Mouse (Mus musculus): ENCODE results near the gene Rapsn.

DNA sequence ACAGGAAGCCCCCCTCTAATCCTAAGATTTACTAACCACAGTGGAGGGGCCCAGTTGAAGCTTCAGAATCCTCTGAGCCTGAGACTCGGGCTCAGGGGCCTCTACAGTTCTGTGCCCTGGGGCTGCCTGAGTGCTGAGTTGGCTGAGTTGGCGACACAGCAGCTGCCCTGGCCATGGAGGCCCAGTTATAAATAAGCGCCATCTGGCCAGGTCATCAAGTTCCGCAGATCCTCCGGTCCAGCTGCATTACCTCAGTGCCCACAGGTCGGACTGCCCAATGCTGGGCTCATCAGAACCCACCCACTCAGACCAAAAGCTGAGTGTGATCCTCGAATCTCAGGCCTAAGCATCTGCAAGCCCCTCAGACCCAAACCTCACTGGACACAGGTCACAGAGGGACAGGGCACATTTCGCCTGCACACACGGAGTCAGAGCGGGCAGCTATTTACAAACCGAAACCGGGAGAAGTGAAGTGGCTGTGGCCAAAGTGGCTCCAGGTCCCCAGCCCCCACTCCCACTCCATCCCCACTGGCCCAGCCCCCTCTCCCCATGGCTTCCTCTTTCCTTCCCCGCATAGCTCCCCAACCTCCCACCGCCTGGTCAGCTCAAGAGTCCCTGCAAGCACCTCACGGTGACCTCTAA is 48.9 kb downstream of the Rapsn start:
- TF ChIP-seq HCFC1 (IDR thresholded peaks at IDR 0.05; ENCODE audit: borderline replicate concordance, insufficient read depth, low read length) (no peak), ZC3H11A (IDR thresholded peaks at IDR 0.05; ENCODE audit: borderline replicate concordance, low read depth, low read length) (no peak), CHD2 (IDR thresholded peaks at IDR 0.05; ENCODE audit: low read depth, low read length) (no peak), ZNF384 (IDR thresholded peaks at IDR 0.05; ENCODE audit: low read depth, low read length) (no peak), MAFK (IDR thresholded peaks at IDR 0.05; ENCODE audit: insufficient read depth, low read depth, low read length) (no peak)
